Mouse (Mus musculus): ENCODE data around the gene Alpl.

GRCm38 (mm10) chr4:137780986-137781385, 15.2 kb downstream of the Alpl start:
- TF ChIP-seq EP300 (IDR thresholded peaks at IDR 0.05; ENCODE audit: insufficient read depth, low read depth, low read length) (no peak), CTCF (IDR thresholded peaks at IDR 0.05; ENCODE audit: low read depth, low read length) (no peak)

Measured in ES-Bruce4 (cell line).